Mouse (Mus musculus): ENCODE measurements around the gene Mrps26.

The Mrps26 gene

DNA sequence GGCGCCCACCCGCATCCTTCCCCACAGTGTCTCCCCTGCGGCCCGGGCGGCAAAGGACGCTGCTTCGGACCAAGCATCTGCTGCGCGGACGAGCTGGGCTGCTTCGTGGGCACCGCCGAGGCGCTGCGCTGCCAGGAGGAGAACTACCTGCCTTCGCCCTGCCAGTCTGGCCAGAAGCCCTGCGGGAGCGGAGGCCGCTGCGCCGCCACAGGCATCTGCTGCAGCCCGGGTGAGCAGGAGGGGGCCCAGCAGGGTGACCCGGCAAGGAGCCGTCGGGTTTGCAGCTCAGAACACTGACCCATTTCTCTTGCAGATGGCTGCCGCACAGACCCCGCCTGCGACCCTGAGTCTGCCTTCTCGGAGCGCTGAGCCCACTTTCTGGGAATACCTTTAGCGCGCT lies 13.0 kb downstream of the Mrps26 start:
- DNase-seq: peak in 1 of 2 experiments; percentile 41

GRCm38 (mm10) chr2:130577021-130577420 lies 13.5 kb downstream of the Mrps26 start:
- no peak for DNase-seq

DNA sequence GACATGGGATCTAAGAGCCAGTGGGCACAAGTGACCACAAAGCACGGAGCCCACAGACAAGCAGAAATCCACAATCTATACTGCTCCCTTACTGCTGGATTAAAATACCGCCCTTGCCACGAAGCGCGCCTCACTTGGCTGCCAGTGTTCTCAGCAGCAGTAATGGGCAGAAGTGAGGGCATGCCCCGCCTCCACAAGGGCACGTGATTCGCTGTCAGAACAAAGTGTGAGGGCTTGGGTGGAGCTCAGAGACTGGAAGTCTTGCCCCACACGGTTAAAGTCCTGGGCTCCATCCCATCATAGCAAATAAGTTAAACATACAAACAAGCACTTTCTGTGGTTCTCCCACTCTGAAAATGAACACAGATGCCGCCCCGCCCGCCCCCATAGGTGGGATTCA lies 14.1 kb downstream of the Mrps26 start:
- peak in 1 of 2 experiments; percentile 42 for DNase-seq

- DNase-seq: peak; percentile 73 to 84
Observed at GRCm38 (mm10) chr2:130578148-130578547, 14.6 kb downstream of the Mrps26 start.

DNA sequence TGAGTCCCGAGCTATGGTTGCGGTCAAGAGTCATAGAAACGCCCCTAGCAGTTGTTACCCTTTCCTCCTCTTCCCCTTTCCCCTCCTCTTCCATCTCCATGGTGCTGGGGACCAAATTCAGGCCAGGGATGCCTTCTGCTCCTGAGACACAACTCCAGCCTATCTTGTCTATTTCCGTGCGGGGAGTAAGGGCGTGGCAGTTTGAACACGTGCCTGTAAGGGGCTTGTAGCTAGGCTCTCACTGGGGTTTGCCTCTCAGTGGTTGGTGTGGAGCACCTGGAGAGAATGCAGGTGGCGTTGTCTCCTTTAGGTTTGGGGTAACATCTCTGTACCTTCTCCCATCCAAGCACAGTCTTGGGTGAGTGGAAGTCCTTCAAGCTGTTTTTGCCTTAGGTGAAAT lies 16.2 kb downstream of the Mrps26 start:
- no peak for DNase-seq

DNA sequence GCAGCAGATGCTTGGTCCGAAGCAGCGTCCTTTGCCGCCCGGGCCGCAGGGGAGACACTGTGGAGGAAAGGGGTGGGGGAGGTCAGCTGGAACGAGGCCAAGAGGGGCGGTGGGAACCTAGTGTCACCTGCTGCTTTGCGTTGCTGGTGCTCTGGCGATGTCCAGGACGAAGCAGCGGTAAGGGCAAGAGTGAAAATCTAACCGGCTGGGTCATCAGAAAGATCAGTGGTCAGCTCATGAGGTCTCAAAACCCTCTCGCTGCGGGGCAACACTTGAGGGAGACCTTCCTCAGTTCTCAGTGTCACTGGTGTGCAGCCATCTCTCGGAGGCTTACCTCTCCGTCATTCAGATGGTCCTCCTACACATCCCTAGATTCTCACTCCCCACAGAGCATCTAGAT lies 17.7 kb downstream of the Mrps26 start:
- peak in 1 of 2 experiments; percentile 45 for DNase-seq

GRCm38 (mm10) chr2:130582552-130582951 lies 19.0 kb downstream of the Mrps26 start, which contains the start of gene Avp:
Avp (minus strand) TSS chr2:130582554.
- no peak for DNase-seq

DNA sequence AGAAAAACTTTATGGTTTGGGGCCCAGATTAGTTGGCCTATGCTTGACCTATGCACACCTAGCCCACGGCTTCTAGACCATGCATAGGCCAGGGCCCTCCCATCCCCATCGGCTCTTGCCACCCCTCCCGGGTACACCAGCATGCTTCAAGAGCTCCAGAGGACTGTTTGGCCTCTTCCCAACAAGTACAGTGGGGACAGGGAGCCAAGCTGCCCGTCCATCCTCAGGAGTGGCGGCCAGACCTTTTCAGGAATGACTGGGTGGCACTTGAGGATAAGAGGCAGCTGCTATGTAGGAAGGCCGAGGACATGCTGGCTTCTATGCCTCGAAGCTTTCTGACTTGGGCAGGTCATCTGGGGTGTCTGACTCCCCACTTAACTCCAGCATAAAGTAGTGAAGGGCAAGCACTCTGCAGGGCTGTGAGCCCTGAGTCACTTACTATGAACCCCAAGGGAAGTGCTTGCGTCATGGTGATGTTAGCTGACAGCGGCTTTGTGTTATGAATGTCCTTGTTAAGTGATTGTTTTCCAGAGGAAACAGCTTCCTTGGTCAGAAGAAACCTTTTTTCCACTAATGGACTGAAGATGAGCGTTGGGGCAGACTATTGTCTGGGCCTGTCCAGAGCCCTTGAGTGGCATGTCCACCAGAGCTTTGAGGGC lies 20.5 kb downstream of the Mrps26 start:
- DNase-seq: no peak

GRCm38 (mm10) chr2:130586016-130586415 lies 22.5 kb downstream of the Mrps26 start:
- DNase-seq: no peak

- no peak for DNase-seq
Observed at GRCm38 (mm10) chr2:130588373-130588772, 24.8 kb downstream of the Mrps26 start.

- DNase-seq: no peak
Observed at GRCm38 (mm10) chr2:130589157-130589556, 25.6 kb downstream of the Mrps26 start.

GRCm38 (mm10) chr2:130589761-130590160 lies 26.2 kb downstream of the Mrps26 start:
- no peak for DNase-seq

GRCm38 (mm10) chr2:130591016-130591415 lies 27.5 kb downstream of the Mrps26 start:
- no peak for DNase-seq

DNA sequence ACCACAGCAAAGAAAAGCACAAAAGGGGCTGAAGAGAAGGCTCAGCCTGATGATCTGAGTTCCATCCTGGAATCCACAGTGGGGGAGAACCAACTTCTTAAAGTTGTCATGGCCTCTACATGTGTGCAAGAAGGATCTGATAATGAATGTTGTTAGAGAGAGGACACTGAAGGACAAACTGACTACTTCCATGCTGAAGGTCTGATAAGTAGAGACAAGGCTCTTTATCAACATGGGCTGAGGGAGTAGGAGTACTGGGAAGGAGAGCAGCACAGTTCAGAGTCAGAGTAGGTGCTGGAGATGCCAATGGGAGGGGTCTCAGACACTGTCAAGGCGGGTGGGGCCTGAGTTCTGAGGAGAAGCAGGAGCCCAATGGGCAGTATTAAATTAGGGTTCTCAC lies 32.1 kb downstream of the Mrps26 start:
- DNase-seq: no peak

DNA sequence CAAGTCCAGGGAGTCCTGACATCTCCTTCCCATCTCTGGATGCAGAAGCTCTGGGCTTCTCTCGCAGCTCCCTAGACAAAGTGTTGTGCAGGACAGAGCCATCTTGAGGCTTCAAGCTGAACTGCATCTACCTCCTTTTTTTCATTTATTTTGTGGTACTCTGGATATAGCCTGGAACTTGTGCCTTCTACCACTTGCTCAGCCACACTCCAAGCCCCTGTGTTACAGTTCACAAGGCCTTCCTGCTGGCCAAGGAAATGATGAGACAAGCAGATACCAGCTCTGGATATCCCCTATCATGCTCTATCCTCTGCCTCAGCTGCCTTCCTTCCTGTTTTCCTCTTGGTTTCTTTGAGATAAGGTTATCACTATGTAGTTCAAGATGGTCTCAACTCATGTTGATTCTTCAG lies 34.1 kb downstream of the Mrps26 start:
- peak; percentile 58 to 60 for DNase-seq

- no peak for DNase-seq
Observed at GRCm38 (mm10) chr2:130598399-130598798, 34.9 kb downstream of the Mrps26 start.

DNA sequence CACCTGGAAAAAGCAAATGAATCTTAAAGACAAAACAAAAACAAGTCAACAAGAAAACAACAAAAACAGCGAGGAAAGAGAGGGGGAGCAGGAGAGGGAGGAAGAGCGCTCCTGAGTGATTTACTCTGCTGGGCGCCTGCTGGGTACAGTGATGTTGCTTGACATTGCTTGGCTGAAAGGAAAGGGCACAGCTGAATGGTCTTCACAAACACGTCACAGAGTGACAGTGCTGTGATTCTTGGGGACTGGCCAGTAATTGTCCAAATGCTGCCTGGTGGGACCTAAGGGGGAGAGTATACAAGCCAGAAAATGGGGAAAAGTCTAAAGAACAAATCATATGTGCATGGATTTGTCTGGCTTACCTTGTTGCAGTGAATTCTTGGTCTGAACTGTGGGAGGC lies 38.7 kb downstream of the Mrps26 start:
- no peak for DNase-seq

GRCm38 (mm10) chr2:130613091-130613490 lies 49.5 kb downstream of the Mrps26 start:
- DNase-seq: peak; percentile 60 to 72
